11 mouse cellular contexts compared by ENCODE assay signal in genomic region chr17:46854096-46854495, GRCm38 (mm10). TPM values are rescaled to one million over a fixed set of nuclear protein-coding genes. Genes with fewer than 3 reads are reported as not detected.
DNase-seq lines count a peak whose midpoint lies in the region; ATAC-seq and TF ChIP-seq lines count a peak whose summit lies in the region.
"Had no signal": no experiment of that assay in that cellular context is flagged by ENCODE, and none has a peak within 500 bp of the region (broad histone marks: within the 10 kb centered on the region; RNA-seq: fewer than 3 reads in every experiment).

No protein-coding gene starts in this region.

- no peaks in the 10 kb centered on the region for H3K9me3 ChIP-seq in heart, embryonic 10.5 days
- H3K9me3 ChIP-seq in liver, embryonic 13.5 days (replicated peaks), result no peaks in the 10 kb centered on the region
- no peaks in the 10 kb centered on the region for H3K9me3 ChIP-seq in liver, embryonic 11.5 days (ENCODE audit: control insufficient read depth, low read length)
- H3K9me3 ChIP-seq in hindbrain, embryonic 13.5 days, result no peaks in the 10 kb centered on the region
- no peaks in the 10 kb centered on the region for H3K9me3 ChIP-seq in midbrain, postnatal 0 days (ENCODE audit: low read length)

- H3K4me2 ChIP-seq in liver, embryonic 13.5 days, result no peak overlapping the region
- no peak overlapping the region for H3K4me2 ChIP-seq in liver, embryonic 11.5 days
- H3K4me2 ChIP-seq in hindbrain, embryonic 13.5 days, result 0 out of 2 replicates have a peak overlapping the region, but pooled peaks have one; percentile 6
- H3K4me2 ChIP-seq in midbrain, postnatal 0 days (ENCODE audit: low read depth, low read length, poor library complexity, severe bottlenecking), result no peak overlapping the region

- H3K4me3 ChIP-seq in heart, embryonic 10.5 days, result 0 out of 2 replicates have a peak overlapping the region, but pooled peaks have one; percentile 94
- H3K4me3 ChIP-seq in liver, embryonic 13.5 days (replicated peaks), result no peak overlapping the region
- H3K4me3 ChIP-seq in liver, embryonic 11.5 days (ENCODE audit: low read depth, low read length), result no peak overlapping the region
- H3K4me3 ChIP-seq in hindbrain, embryonic 13.5 days, result no peak overlapping the region
- no peak overlapping the region for H3K4me3 ChIP-seq in midbrain, postnatal 0 days (ENCODE audit: low read depth, low read length)
- H3K4me3 ChIP-seq in thymus, adult 2 months (ENCODE audit: control insufficient read depth, insufficient read depth, low read length), result no peak overlapping the region

- TF ChIP-seq CTCF in midbrain, postnatal 0 days (IDR thresholded peaks at IDR 0.05), result no peak
- TF ChIP-seq CTCF in thymus, adult 2 months (IDR thresholded peaks at IDR 0.05; ENCODE audit: borderline replicate concordance, control insufficient read depth, extremely low read depth, insufficient read depth, low read length, poor library complexity), result no peak

- H3K9ac ChIP-seq in liver, embryonic 13.5 days, result peak overlapping the region; percentile 98
- no peak overlapping the region for H3K9ac ChIP-seq in liver, embryonic 11.5 days (ENCODE audit: low read depth, low read length)
- H3K9ac ChIP-seq in hindbrain, embryonic 13.5 days, result no peak overlapping the region
- H3K9ac ChIP-seq in midbrain, postnatal 0 days (replicated peaks; ENCODE audit: low read length, poor library complexity, severe bottlenecking), result 0 out of 2 replicates have a peak overlapping the region, but pooled peaks have one; percentile 1

- H3K36me3 ChIP-seq in heart, embryonic 10.5 days, result no peaks in the 10 kb centered on the region; the same call in 1 of the 2 replicates
- 0 out of 2 replicates have a peak, but pooled peaks cover 2% of the 10 kb centered on the region for H3K36me3 ChIP-seq in liver, embryonic 13.5 days
- H3K36me3 ChIP-seq in liver, embryonic 11.5 days (ENCODE audit: control insufficient read depth, insufficient read depth, low read length), result 0 out of 2 replicates have a peak, but pooled peaks cover 2% of the 10 kb centered on the region
- no peaks in the 10 kb centered on the region for H3K36me3 ChIP-seq in hindbrain, embryonic 13.5 days
- H3K36me3 ChIP-seq in midbrain, postnatal 0 days (ENCODE audit: insufficient read depth, low read length), result no peaks in the 10 kb centered on the region
- H3K36me3 ChIP-seq in thymus, adult 2 months (ENCODE audit: control insufficient read depth, insufficient read depth, low read length), result no peaks in the 10 kb centered on the region

- H3K27me3 ChIP-seq in heart, embryonic 10.5 days (ENCODE audit: insufficient read depth, poor library complexity, severe bottlenecking), result no peaks in the 10 kb centered on the region
- no peaks in the 10 kb centered on the region for H3K27me3 ChIP-seq in liver, embryonic 13.5 days
- H3K27me3 ChIP-seq in liver, embryonic 11.5 days (replicated peaks; ENCODE audit: control insufficient read depth, insufficient read depth, low read length), result no peaks in the 10 kb centered on the region
- H3K27me3 ChIP-seq in hindbrain, embryonic 13.5 days, result no peaks in the 10 kb centered on the region
- H3K27me3 ChIP-seq in midbrain, postnatal 0 days (ENCODE audit: insufficient read depth, low read length), result no peaks in the 10 kb centered on the region
- H3K27me3 ChIP-seq in thymus, adult 2 months (ENCODE audit: control insufficient read depth, insufficient read depth, low read length), result no peaks in the 10 kb centered on the region

- ATAC-seq in liver, embryonic 13.5 days (ENCODE audit: low read depth), result no peak
- no peak for ATAC-seq in liver, embryonic 11.5 days (replicated peaks; ENCODE audit: low FRiP score)
- no peak for ATAC-seq in hindbrain, embryonic 13.5 days (ENCODE audit: low FRiP score)
- ATAC-seq in midbrain, postnatal 0 days (ENCODE audit: low FRiP score), result no peak
- ATAC-seq: inflammation-experienced regulatory T-cells, adult 6 months had no signal

- TF ChIP-seq POLR2A in thymus, adult 2 months (IDR thresholded peaks at IDR 0.05; ENCODE audit: control insufficient read depth, extremely low read depth, insufficient read depth, low read length, poor library complexity), result no peak

- DNase-seq in heart, embryonic 10.5 days (ENCODE audit: low spot score), result no peak
- DNase-seq in heart, postnatal 4 days, result no peak
- DNase-seq in liver, embryonic 13.5 days, result no peak
- no peak for DNase-seq in liver, embryonic 11.5 days (ENCODE audit: low spot score)
- no peak for DNase-seq in midbrain, postnatal 0 days (ENCODE audit: low spot score)
- DNase-seq in thymus, adult 2 months, result no peak
- no peak for DNase-seq in layer of hippocampus, adult 11-12 months (ENCODE audit: low spot score)

- H3K27ac ChIP-seq in heart, embryonic 10.5 days, result peak overlapping the region; percentile 80; the same call in 1 of the 2 replicates
- peak overlapping the region; percentile 96 for H3K27ac ChIP-seq in liver, embryonic 13.5 days
- no peak overlapping the region for H3K27ac ChIP-seq in liver, embryonic 11.5 days (ENCODE audit: low read depth, low read length)
- peak overlapping the region; percentile 74; the same call in 1 of the 2 replicates for H3K27ac ChIP-seq in hindbrain, embryonic 13.5 days
- H3K27ac ChIP-seq in midbrain, postnatal 0 days (ENCODE audit: low read depth, low read length), result 0 out of 2 replicates have a peak overlapping the region, but pooled peaks have one; percentile 100
- no peak overlapping the region for H3K27ac ChIP-seq in thymus, adult 2 months (ENCODE audit: control insufficient read depth, insufficient read depth, low read length)

- WGBS in heart, embryonic 10.5 days, result 76% methylated on average over 7 of the region's 7 CpGs
- WGBS in liver, embryonic 13.5 days (ENCODE audit: insufficient replicate concordance), result 79% methylated on average over 7 of the region's 7 CpGs
- WGBS in liver, embryonic 11.5 days, result 78% methylated on average over 7 of the region's 7 CpGs
- WGBS in hindbrain, embryonic 13.5 days, result 89% methylated on average over 7 of the region's 7 CpGs
- WGBS in midbrain, postnatal 0 days, result 78% methylated on average over 7 of the region's 7 CpGs
- 96% methylated on average over 7 of the region's 7 CpGs for WGBS in thymus, adult 2 months

- H3K4me1 ChIP-seq in heart, embryonic 10.5 days, result peaks cover 37% of the 10 kb centered on the region
- H3K4me1 ChIP-seq in liver, embryonic 13.5 days (replicated peaks), result peaks cover 45% of the 10 kb centered on the region
- peaks cover 23% of the 10 kb centered on the region for H3K4me1 ChIP-seq in liver, embryonic 11.5 days (replicated peaks; ENCODE audit: control insufficient read depth, insufficient read depth, low read length)
- H3K4me1 ChIP-seq in hindbrain, embryonic 13.5 days (replicated peaks), result peaks cover 37% of the 10 kb centered on the region
- H3K4me1 ChIP-seq in midbrain, postnatal 0 days (ENCODE audit: insufficient read depth, low read length), result peaks cover 3% of the 10 kb centered on the region
- peaks cover 20% of the 10 kb centered on the region for H3K4me1 ChIP-seq in thymus, adult 2 months (replicated peaks; ENCODE audit: control insufficient read depth, insufficient read depth, low read length)

RNA-seq across cellular contexts. Expression of gene Bicral, which starts 4.2 kb away (rescaled TPM):
- polyA plus RNA-seq in heart, embryonic 10.5 days (2016; fragmentation: Nextera tagmentation; extraction: Ambion mirVana), result 3.3 and 3.4 TPM in 2 replicates
- total RNA-seq in heart, postnatal 4 days (2021), result 10 to 100 TPM; 11.8 to 14.0 TPM
- polyA plus RNA-seq in liver, embryonic 13.5 days (2015; fragmentation: Nextera tagmentation; extraction: Ambion mirVana), result 2.6 and 3.6 TPM in 2 replicates
- 6.3 and 7.4 TPM in 2 replicates for polyA plus RNA-seq in liver, embryonic 11.5 days (2014; fragmentation: Nextera tagmentation; extraction: Ambion mirVana)
- 5.9 and 7.8 TPM in 2 replicates for polyA plus RNA-seq in hindbrain, embryonic 13.5 days (2015; fragmentation: Nextera tagmentation; extraction: Ambion mirVana)
- total RNA-seq in midbrain, postnatal 0 days (2014; rRNA removed), result 31.2 and 31.6 TPM in 2 replicates
- polyA plus RNA-seq in midbrain, postnatal 0 days (2015; fragmentation: Nextera tagmentation; extraction: Ambion mirVana), result 6.5 and 7.0 TPM in 2 replicates
- polyA plus RNA-seq in thymus, adult 2 months (2012; rRNA removed), result 19.3 and 28.1 TPM in 2 replicates

RNA-seq across cellular contexts. Expression of gene Tbcc, which starts 36.4 kb away (rescaled TPM):
- polyA plus RNA-seq in heart, embryonic 10.5 days (2016; fragmentation: Nextera tagmentation; extraction: Ambion mirVana), result 43.8 and 63.2 TPM in 2 replicates
- 10 to 100 TPM; 23.5 to 26.2 TPM for total RNA-seq in heart, postnatal 4 days (2021)
- polyA plus RNA-seq in liver, embryonic 13.5 days (2015; fragmentation: Nextera tagmentation; extraction: Ambion mirVana), result 22.4 and 24.9 TPM in 2 replicates
- polyA plus RNA-seq in liver, embryonic 11.5 days (2014; fragmentation: Nextera tagmentation; extraction: Ambion mirVana), result 43.5 and 43.7 TPM in 2 replicates
- polyA plus RNA-seq in hindbrain, embryonic 13.5 days (2015; fragmentation: Nextera tagmentation; extraction: Ambion mirVana), result 58.7 and 63.7 TPM in 2 replicates
- 43.1 and 46.3 TPM in 2 replicates for total RNA-seq in midbrain, postnatal 0 days (2014; rRNA removed)
- polyA plus RNA-seq in midbrain, postnatal 0 days (2015; fragmentation: Nextera tagmentation; extraction: Ambion mirVana), result 49.9 and 51.2 TPM in 2 replicates
- 23.7 and 28.5 TPM in 2 replicates for polyA plus RNA-seq in thymus, adult 2 months (2012; rRNA removed)

RNA-seq across cellular contexts. Expression of gene Prph2, which starts 56.2 kb away (rescaled TPM):
- not detected in 2 replicates for polyA plus RNA-seq in heart, embryonic 10.5 days (2016; fragmentation: Nextera tagmentation; extraction: Ambion mirVana)
- not detected for total RNA-seq in heart, postnatal 4 days (2021)
- not detected in 2 replicates for polyA plus RNA-seq in liver, embryonic 13.5 days (2015; fragmentation: Nextera tagmentation; extraction: Ambion mirVana)
- polyA plus RNA-seq in liver, embryonic 11.5 days (2014; fragmentation: Nextera tagmentation; extraction: Ambion mirVana), result not detected in 2 replicates
- not detected in 2 replicates for polyA plus RNA-seq in hindbrain, embryonic 13.5 days (2015; fragmentation: Nextera tagmentation; extraction: Ambion mirVana)
- total RNA-seq in midbrain, postnatal 0 days (2014; rRNA removed), result not detected in 2 replicates
- not detected in 2 replicates for polyA plus RNA-seq in midbrain, postnatal 0 days (2015; fragmentation: Nextera tagmentation; extraction: Ambion mirVana)
- 0.09 and 0.15 TPM in 2 replicates for polyA plus RNA-seq in thymus, adult 2 months (2012; rRNA removed)
- polyA plus RNA-seq: inflammation-experienced regulatory T-cells, adult 6 months; limb, embryonic 11.5 days; stomach, embryonic 16.5 days had no signal

Comparison
In these comparisons a context has a peak if more than half of its experiments do, and no peak if none do; other contexts are left out.
1. H3K27ac ChIP-seq: peak in heart, embryonic 10.5 days (single experiment), liver, embryonic 13.5 days (single experiment), hindbrain, embryonic 13.5 days (single experiment) and midbrain, postnatal 0 days (single experiment); none in liver, embryonic 11.5 days (single experiment) and thymus, adult 2 months (single experiment).
2. H3K9ac ChIP-seq: peak in liver, embryonic 13.5 days (single experiment) and midbrain, postnatal 0 days (single experiment); none in liver, embryonic 11.5 days (single experiment) and hindbrain, embryonic 13.5 days (single experiment).